Mouse (Mus musculus): ENCODE data around the gene Adra2b.

Adra2b gene

GRCm38 (mm10) chr2:127362459-127363281 lies at the start of gene Adra2b:
Gene Adra2b (plus strand): TSS chr2:127363208.
- peak; percentile 64 for DNase-seq

DNA sequence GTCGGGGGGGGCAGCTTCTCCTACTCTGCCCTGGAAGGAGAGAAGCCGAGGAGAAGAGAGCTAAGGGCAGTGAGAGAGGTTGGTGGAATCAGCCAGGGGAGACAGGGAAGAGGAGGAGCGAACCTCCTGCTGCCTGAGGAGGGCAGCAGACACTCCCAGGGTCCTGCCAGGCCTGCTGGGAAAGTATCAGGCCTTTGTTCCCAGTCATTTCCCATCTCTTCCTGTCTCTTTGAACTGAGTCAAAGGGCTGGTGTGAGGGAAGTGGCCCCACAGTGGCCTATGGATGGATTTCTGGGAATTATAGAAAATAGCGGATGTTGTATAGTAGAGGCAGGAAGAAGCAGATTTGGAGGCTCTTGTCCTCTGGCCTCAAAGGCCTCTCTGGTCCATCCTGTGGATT lies 49.1 kb upstream of the Adra2b start:
- DNase-seq: no peak

- no peak for DNase-seq
These were observed 48.4 kb upstream of the Adra2b start for GRCm38 (mm10) chr2:127314467-127315154.

DNA sequence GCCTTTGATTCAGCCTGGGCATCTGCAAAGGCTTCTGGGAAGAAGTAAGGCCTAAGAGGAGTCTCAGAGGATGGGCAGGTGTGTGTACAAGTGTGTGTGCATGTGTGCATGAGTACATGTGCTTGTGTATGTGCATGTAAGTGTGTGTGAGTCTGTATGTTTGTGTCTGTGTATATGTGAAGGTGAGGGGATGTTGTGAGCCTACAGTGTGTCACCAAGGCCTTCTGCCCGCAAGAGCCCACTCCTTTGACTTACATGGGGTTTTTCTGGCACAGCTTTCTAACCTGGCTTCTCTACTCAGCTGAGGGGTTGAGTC lies 47.9 kb upstream of the Adra2b start:
- no peak for DNase-seq

DNA sequence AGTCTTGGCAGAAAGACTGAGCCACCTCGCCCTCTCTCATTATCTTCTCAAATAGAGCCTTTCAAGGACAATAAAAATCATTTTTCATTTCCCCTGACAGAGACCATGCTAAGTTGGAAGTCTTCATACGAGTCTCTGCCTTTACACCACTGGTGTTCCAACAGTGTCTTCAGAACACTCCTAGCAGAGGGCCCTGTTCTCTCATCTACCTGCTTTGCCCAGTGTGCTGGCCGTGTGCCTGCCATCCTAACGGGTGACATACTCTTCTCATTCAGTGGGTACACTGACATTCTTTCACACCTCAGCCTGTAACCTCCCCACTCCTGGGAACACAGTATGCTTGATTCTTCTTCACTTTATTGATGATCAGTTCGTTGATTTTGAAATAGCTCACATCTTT lies 46.6 kb upstream of the Adra2b start:
- no peak for DNase-seq

- DNase-seq: no peak
These were observed 44.9 kb upstream of the Adra2b start for GRCm38 (mm10) chr2:127318136-127318535.

DNA sequence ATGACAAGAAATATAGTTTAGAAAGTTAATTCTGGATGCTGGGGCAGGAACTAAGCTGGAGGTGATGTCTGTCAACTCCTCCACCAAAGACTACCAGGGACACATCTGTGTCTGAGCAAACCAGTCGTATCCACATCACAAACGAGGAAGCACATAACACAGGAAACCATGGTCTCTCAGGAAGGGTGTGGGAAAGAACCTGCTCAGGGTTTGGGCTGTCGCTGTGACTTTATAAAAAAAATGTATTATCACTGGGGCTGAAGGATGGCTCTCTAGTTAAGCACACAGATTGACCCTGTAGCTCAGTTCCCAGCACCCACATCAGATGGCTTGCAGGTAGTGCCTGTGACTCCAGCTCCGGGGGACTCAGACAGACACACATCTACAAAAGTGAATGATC lies 43.9 kb upstream of the Adra2b start:
- DNase-seq: no peak

GRCm38 (mm10) chr2:127322671-127323285 lies 40.2 kb upstream of the Adra2b start:
- DNase-seq: no peak

DNA sequence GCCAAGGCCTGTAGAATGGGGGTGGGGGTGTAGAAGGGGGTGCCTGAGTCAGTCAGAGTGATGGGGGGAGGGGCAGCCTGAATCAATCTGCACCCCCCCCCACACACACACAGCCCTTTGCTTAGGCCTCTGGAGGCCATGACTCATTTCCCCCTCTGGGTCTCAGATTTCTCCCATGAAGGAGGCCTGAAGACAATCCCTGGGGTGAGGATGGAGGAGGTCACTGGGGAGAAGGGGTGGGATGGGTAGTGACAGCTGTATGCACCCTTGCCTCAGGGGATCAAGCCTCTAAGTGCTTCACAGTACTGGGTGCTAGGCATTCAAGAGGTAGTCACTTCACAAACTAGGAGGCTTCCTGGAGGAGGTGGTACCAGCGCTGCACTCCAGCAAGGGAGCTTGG lies 39.3 kb upstream of the Adra2b start:
- no peak for DNase-seq

- DNase-seq: no peak
These were observed 38.6 kb upstream of the Adra2b start for GRCm38 (mm10) chr2:127324456-127324855.

GRCm38 (mm10) chr2:127328090-127328851 lies 34.7 kb upstream of the Adra2b start:
- DNase-seq: no peak

DNA sequence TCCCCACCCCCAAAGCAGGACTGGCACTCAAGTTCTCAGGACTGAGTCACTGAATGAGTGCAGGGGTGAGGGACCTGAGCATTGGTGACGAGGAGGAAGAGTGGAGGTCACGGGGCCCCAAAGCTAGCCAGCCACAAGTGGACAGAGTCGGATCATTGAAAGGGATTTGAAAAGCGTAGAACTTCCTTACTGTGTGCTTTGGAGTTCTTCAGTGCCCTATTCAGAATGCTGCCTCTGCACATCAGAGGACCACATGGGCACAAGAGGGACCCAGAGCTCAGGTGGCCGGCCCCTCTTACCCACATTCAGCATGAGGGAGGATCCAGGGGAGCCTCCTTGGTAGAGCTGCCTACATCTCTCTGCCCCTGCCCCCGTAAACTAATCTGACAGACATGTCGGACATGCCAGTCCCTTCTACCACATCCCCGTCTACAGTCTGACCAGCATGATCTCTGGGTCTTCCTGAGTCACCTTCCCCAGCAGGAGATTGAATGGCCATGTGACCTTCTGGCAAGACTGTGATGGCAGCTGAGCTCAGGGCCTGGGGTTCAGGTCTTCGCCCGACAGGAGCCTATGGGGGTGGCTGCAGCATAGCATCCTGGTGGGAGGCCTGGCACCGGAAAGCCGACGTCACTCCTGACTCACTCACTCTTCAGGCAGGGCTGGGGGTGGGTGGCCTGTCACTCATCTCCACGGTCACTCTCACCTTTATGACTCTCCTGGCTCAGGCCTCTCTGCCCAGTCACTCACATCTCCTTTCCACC lies 30.0 kb upstream of the Adra2b start:
- no peak for DNase-seq

- DNase-seq: no peak
These were observed 28.9 kb upstream of the Adra2b start for GRCm38 (mm10) chr2:127333945-127334603.

GRCm38 (mm10) chr2:127335078-127335541 lies 27.9 kb upstream of the Adra2b start:
- DNase-seq: no peak

GRCm38 (mm10) chr2:127335767-127336496 lies 27.1 kb upstream of the Adra2b start, which contains the start of gene Dusp2:
Gene Dusp2 (plus strand): TSS chr2:127336159.
- DNase-seq: peak; percentile 49

DNA sequence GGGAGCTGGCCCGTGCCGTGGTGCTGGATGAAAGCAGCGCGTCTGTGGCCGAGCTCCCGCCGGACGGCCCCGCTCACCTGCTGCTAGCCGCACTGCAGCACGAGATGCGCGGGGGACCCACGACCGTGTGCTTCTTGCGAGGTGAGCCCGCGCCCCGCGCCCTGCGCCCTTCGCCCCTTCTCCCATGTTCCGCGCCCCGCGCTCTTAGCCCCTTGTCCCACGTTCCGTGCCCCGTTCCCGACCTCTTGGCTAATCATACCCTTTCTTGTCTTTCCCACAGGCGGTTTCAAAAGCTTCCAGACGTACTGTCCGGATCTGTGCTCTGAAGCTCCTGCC lies 26.5 kb upstream of the Adra2b start:
- DNase-seq: no peak

DNA sequence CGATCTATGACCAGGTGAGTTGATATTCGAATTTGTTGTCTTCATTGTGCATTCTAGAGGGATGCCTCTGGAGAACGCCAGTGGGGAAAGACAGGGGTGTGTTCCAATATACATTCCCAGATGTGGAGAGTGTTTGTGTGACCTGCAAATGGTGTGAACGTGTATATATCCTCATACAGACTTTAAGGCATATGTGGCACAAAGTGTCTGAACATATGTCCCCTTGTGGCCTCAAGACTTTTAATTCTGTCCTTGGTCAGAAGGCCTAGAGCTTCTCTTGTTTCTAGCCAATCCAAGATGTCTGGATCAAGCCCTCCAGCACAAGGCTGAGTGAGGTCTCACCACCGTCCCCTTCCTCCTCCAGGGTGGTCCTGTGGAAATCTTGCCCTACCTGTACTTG lies 26.1 kb upstream of the Adra2b start:
- no peak for DNase-seq

GRCm38 (mm10) chr2:127337531-127337930 lies 25.5 kb upstream of the Adra2b start:
- peak; percentile 30 for DNase-seq

- no peak for DNase-seq
These were observed 25.0 kb upstream of the Adra2b start for GRCm38 (mm10) chr2:127338012-127338411.

DNA sequence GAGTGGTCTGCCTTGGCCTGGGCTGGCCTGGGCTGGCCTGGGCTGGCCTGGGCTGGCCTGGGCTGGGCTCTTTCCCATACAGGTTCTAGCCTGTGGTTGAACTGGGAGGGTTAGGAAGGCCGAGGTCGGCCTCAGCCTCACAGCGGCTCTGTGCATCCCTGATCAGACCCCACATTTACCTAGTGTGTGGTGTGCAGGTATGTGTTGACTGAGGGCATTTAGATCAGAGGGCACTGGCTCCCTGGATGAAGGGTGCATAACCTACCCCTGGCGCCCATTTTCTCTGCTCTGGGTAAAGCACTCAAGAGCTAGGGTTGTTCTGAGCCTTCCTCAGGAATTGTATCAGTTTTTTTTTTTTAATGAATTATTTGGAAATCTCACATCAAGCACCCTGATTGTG lies 24.6 kb upstream of the Adra2b start, which contains the start of gene Astl:
Gene Astl, plus strand, starts transcription at position 224 of the 400 bp plus-strand sequence.
- DNase-seq: no peak

DNA sequence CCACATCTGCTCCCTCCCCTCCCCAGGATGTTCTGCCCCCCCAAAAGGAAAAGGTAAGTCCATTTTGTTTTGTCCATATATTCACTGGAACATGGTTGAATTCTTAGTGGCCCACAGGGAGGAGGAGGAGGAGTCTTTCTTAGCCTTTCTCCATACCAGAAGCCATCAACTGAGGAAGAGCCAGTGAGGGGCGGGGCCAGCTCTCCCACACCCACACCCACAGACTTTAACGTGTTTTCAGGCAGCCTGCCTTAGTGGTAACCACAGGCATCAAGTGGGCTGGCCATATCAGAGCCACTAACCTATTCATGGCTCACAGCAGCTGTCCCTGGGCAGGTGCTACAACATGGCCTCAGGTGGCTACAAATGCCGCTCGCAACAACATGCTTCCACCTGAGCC lies 24.2 kb upstream of the Adra2b start:
- DNase-seq: no peak
